In genomic region chr2:113966421-113966820, GRCm38 (mm10) we compare ENCODE assay signal across 16 mouse cellular contexts. TPM values are rescaled to one million over a fixed set of nuclear protein-coding genes. Genes with fewer than 3 reads are reported as not detected.
DNase-seq lines count a peak whose midpoint lies in the region; ATAC-seq and TF ChIP-seq lines count a peak whose summit lies in the region.
"Had no signal": no experiment of that assay in that cellular context is flagged by ENCODE, and none has a peak within 500 bp of the region (broad histone marks: within the 10 kb centered on the region; RNA-seq: fewer than 3 reads in every experiment).

No protein-coding gene starts in this region.

- WGBS in heart, adult 2 months = 32% methylated on average over 4 of the region's 4 CpGs
- WGBS in heart, embryonic 11.5 days (ENCODE audit: insufficient replicate concordance) = 31% methylated on average over 4 of the region's 4 CpGs
- WGBS in lung, embryonic 14.5 days = 35% methylated on average over 4 of the region's 4 CpGs

- no peak overlapping the region for H3K9ac ChIP-seq in heart, adult 2 months (ENCODE audit: low read depth, low read length)
- H3K9ac ChIP-seq in heart, embryonic 11.5 days (ENCODE audit: low read depth, low read length) = no peak overlapping the region
- H3K9ac ChIP-seq in lung, embryonic 14.5 days = no peak overlapping the region
- H3K9ac ChIP-seq: embryonic facial prominence, embryonic 13.5 days; heart, embryonic 15.5 days; limb, embryonic 15.5 days had no signal

- H3K36me3 ChIP-seq in heart, adult 2 months (ENCODE audit: control insufficient read depth, insufficient read depth, low read length) = no peaks in the 10 kb centered on the region
- no peaks in the 10 kb centered on the region for H3K36me3 ChIP-seq in heart, embryonic 11.5 days (ENCODE audit: control insufficient read depth, insufficient read depth, low read length)
- H3K36me3 ChIP-seq in lung, embryonic 14.5 days (ENCODE audit: insufficient read depth) = no peaks in the 10 kb centered on the region
- no peaks in the 10 kb centered on the region for H3K36me3 ChIP-seq in E14TG2a.4 (ENCODE audit: insufficient read depth, low read length)
- H3K36me3 ChIP-seq: embryonic facial prominence, embryonic 13.5 days; G1E; heart, embryonic 15.5 days; limb, embryonic 15.5 days had no signal

- no peaks in the 10 kb centered on the region for H3K27me3 ChIP-seq in heart, adult 2 months (ENCODE audit: control insufficient read depth, insufficient read depth, low read length)
- no peaks in the 10 kb centered on the region for H3K27me3 ChIP-seq in heart, embryonic 11.5 days (ENCODE audit: control insufficient read depth, insufficient read depth, low read length)
- H3K27me3 ChIP-seq in lung, embryonic 14.5 days (ENCODE audit: insufficient read depth, low read length) = no peaks in the 10 kb centered on the region
- no peaks in the 10 kb centered on the region for H3K27me3 ChIP-seq in E14TG2a.4 (ENCODE audit: insufficient read depth, low read length)
- H3K27me3 ChIP-seq: embryonic facial prominence, embryonic 13.5 days; heart, embryonic 15.5 days; limb, embryonic 15.5 days had no signal

- no peak for TF ChIP-seq POLR2A in heart, adult 2 months (IDR thresholded peaks at IDR 0.05; ENCODE audit: insufficient read depth, low read depth, low read length)

- H3K4me2 ChIP-seq in heart, embryonic 11.5 days = no peak overlapping the region
- H3K4me2 ChIP-seq in lung, embryonic 14.5 days = no peak overlapping the region
- H3K4me2 ChIP-seq: embryonic facial prominence, embryonic 13.5 days; heart, embryonic 15.5 days; limb, embryonic 15.5 days had no signal

- no peak for ATAC-seq in heart, embryonic 11.5 days (replicated peaks; ENCODE audit: insufficient number of reproducible peaks, low FRiP score, low TSS enrichment)
- no peak for ATAC-seq in lung, embryonic 14.5 days (ENCODE audit: insufficient read depth)
- ATAC-seq in erythroid progenitor cell, adult 5-6 weeks (replicated peaks; ENCODE audit: low FRiP score, poor library complexity, severe bottlenecking) = no peak

- no peak for TF ChIP-seq EP300 in heart, adult 2 months (IDR thresholded peaks at IDR 0.05; ENCODE audit: insufficient read depth, low read depth, low read length)

- no peaks in the 10 kb centered on the region for H3K79me2 ChIP-seq in heart, adult 2 months (replicated peaks; ENCODE audit: control insufficient read depth, insufficient read depth, low read length)

- peak; percentile 73 for TF ChIP-seq CTCF in heart, adult 2 months (IDR thresholded peaks at IDR 0.05)
- peak; percentile 38 for TF ChIP-seq CTCF in lung, embryonic 14.5 days (IDR thresholded peaks at IDR 0.05; ENCODE audit: low read depth)
- peak; percentile 26 for TF ChIP-seq CTCF in E14TG2a.4 (conservative IDR thresholded peaks at IDR 0.05; ENCODE audit: low read length)

- no peak overlapping the region for H3K4me3 ChIP-seq in heart, adult 2 months
- H3K4me3 ChIP-seq in heart, embryonic 11.5 days (ENCODE audit: low read depth, low read length) = no peak overlapping the region
- no peak overlapping the region for H3K4me3 ChIP-seq in lung, embryonic 14.5 days (ENCODE audit: low read depth, low read length)
- no peak overlapping the region for H3K4me3 ChIP-seq in E14TG2a.4 (replicated peaks; ENCODE audit: low read length)
- H3K4me3 ChIP-seq: embryonic facial prominence, embryonic 13.5 days; heart, embryonic 15.5 days; limb, embryonic 15.5 days had no signal

- no peak overlapping the region for H3K27ac ChIP-seq in heart, adult 2 months
- no peak overlapping the region for H3K27ac ChIP-seq in heart, embryonic 11.5 days (ENCODE audit: low read depth, low read length)
- H3K27ac ChIP-seq in lung, embryonic 14.5 days (ENCODE audit: low read depth) = no peak overlapping the region
- H3K27ac ChIP-seq: embryonic facial prominence, embryonic 13.5 days; heart, embryonic 15.5 days; limb, embryonic 15.5 days; macrophage had no signal

- H3K9me3 ChIP-seq in heart, embryonic 11.5 days (replicated peaks; ENCODE audit: control insufficient read depth, low read length) = no peaks in the 10 kb centered on the region
- no peaks in the 10 kb centered on the region for H3K9me3 ChIP-seq in lung, embryonic 14.5 days (ENCODE audit: low read depth, low read length)
- H3K9me3 ChIP-seq in E14TG2a.4 (ENCODE audit: low read length) = no peaks in the 10 kb centered on the region
- H3K9me3 ChIP-seq: embryonic facial prominence, embryonic 13.5 days; G1E; heart, embryonic 15.5 days; limb, embryonic 15.5 days had no signal

- no peak for DNase-seq in heart, adult 2 months
- DNase-seq in lung, embryonic 14.5 days = peak; percentile 6
- no peak for DNase-seq in lung, postnatal 36 days
- peak; percentile 4 for DNase-seq in induced T-regulatory cell, adult 2 months (ENCODE audit: low read depth)
- no peak for DNase-seq in frontal cortex, postnatal 25 days (ENCODE audit: low spot score in 2 of 2)
- DNase-seq: adrenal gland, adult 8-10 months; gastrocnemius, postnatal 14 days had no signal

- no peaks in the 10 kb centered on the region for H3K4me1 ChIP-seq in heart, adult 2 months (ENCODE audit: control insufficient read depth, insufficient read depth, low read length)
- H3K4me1 ChIP-seq in heart, embryonic 11.5 days (ENCODE audit: control insufficient read depth, insufficient read depth, low read length) = no peaks in the 10 kb centered on the region
- no peaks in the 10 kb centered on the region for H3K4me1 ChIP-seq in lung, embryonic 14.5 days (ENCODE audit: insufficient read depth)
- H3K4me1 ChIP-seq in E14TG2a.4 (replicated peaks; ENCODE audit: low read depth, low read length) = no peaks in the 10 kb centered on the region
- H3K4me1 ChIP-seq: embryonic facial prominence, embryonic 13.5 days; heart, embryonic 15.5 days; limb, embryonic 15.5 days had no signal

- intact Hi-C loops in heart, adult 2 months (cut with DNase I) = loop anchor here (5.0 kb wide), 1 partner anchor 181 kb away; no protein-coding TSS in a partner anchor

RNA-seq across cellular contexts. Expression of gene Gjd2, which starts 47.0 kb away (rescaled TPM):
- total RNA-seq in heart, adult 2 months (2021) = not detected
- 0.06 TPM in 1 of 2 replicates, not detected in the other for polyA plus RNA-seq in heart, adult 2 months (2012; rRNA removed)
- not detected in 2 replicates for polyA plus RNA-seq in heart, embryonic 11.5 days (2014; fragmentation: Nextera tagmentation; extraction: Ambion mirVana)
- not detected in 2 replicates for polyA plus RNA-seq in lung, embryonic 14.5 days (2014; fragmentation: Nextera tagmentation; extraction: Ambion mirVana)
- not detected in 2 replicates for total RNA-seq in erythroid progenitor cell, adult 5-6 weeks (2015; ENCODE audit: low replicate concordance)
- total RNA-seq in erythroid progenitor cell, adult 5-6 weeks (2017; ENCODE audit: low replicate concordance) = not detected in 2 replicates
- total RNA-seq: G1E; gastrocnemius, postnatal 14 days had no signal
- polyA plus RNA-seq: G1E; macrophage; urinary bladder, adult 2 months had no signal

Comparison
In these comparisons a context has a peak if more than half of its experiments do, and no peak if none do; other contexts are left out.
1. DNase-seq: peak in lung, embryonic 14.5 days (single experiment) and induced T-regulatory cell, adult 2 months (single experiment); none in heart, adult 2 months (0 of 2), lung, postnatal 36 days (single experiment) and frontal cortex, postnatal 25 days (0 of 2).
2. Peak in every context shown above with its lines, with median percentiles within 50 percentile points of each other: CTCF ChIP-seq.